Mouse (Mus musculus): ENCODE measurements around the gene Phf13.
"Not testable (repeated sequence)": the region's sequence is repeated elsewhere in the genome, so short reads cannot be mapped to it uniquely, and the experiment has no call there.

Phf13 gene

DNA sequence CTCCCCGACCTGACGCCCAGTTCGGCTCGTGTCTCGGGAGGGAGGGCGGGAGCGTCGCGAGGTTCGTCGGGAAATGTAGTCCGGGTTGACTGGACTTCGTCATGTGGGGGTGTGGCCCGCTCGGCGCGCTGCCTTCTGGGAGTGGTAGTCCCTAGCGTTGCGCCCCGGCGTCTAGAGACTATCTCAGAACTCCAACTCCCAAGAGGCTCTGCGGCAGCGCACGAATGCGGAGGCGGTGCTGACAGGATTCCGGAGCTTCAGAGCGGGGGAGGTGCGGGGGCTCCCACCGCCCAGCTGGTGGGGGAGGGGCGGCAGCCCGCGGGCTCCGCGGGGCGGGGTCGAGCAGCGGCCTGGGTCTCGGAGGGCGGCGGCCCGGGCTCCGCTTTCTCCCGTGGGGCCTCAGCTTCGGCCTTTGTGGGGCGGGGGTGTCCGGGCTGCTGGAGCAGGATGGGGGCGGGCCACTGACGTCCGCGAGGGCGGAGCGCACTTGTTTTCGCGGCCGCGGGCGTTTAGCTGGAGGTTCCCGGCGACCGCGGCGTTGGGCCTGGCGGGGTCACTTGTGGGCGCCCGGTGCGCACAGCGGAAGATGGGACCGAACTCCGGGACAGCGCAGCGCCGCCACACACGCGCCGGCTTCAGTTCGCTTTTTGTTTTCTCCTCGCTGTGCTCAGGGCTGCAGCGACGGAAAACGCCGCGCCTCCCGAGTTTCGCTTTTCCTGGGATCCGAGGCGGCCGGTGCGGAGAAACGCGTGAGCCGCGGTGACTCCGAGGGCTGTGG, at the start of gene Phf13:
Gene Phf13, minus strand, starts transcription at position 86 of the 778 bp plus-strand sequence.
- DNase-seq (ENCODE audit: low read depth, low spot score), result peak; percentile 98

DNA sequence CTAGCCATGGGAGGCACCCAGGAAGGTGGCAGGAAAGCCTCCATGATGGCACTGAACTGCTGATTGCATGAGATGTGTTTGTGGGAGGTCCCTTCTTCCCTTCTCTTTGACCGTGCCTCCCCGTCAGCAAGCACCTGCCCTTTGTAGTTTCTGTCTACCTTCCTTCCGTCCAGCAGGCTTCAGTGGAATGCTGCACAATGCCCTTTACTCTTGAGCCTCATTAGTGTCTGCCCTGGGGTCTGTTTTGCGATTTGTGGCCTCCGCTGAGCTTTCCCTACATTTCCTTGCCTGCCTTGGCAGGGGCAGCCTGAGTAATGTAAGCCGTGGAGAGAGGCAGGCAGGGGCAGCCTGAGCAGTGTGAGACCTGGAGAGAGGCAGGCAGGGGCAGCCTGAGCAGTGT, 48.6 kb upstream of the Phf13 start:
- DNase-seq (ENCODE audit: low read depth, low spot score), result no peak

DNA sequence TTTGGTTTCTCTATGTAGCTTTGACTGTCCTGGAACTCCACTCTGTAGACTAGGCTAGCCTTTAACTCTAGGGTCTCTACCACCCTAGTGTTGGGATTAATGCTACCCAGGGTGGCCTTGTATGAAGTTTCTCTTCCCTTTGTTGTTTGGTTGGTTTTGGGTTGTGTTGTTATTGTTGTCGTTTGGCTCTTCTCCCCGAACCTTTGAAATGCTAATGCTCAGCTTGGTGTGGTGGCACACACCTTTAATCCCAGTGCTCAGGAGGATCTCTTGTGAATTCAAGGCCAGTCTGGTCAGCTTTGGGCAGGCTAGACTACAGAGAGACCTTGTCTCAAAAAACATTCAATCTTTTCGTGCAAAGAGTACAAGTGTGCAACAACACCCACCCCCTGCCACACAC, 47.1 kb upstream of the Phf13 start:
- no peak for DNase-seq (ENCODE audit: low read depth, low spot score)

DNA sequence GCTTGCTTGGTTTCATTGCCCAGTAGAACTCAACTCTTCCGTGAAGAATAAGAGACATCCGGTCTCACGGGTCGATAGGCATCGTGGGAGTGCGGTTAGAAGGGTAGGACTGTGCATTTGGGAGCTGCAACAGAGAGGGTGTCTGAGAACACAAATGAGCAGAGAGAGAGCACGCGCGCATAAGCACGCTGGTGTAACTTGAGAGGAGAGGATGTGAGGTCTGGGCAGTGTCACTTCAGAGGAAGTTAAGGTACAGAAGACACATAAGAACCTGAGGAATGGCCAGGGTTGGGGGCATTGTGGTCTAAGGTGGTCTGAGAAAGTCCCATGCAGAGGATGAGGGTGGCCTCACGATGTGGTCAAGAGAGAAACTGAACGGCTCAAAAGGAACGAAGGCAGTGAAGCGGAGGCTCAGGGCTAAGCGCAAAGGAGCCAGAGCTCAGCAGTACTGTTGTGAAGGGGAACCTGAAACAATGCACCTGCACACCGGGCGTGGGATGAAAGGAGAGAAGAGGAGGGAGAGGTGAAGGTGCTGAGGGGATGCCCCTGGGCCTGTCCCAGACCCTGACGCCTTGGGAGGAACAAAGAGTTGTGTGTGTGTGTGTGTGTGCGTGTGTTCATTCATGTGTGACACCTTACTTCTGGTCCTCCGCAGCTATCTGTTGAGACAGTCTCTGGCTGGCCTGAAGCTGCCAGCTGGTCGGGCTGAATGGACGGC, 46.0 kb upstream of the Phf13 start:
- DNase-seq (ENCODE audit: low read depth, low spot score), result no peak

- DNase-seq (ENCODE audit: low read depth, low spot score), result no peak
Observed at GRCm38 (mm10) chr4:152039831-152040310, 43.8 kb upstream of the Phf13 start.

DNA sequence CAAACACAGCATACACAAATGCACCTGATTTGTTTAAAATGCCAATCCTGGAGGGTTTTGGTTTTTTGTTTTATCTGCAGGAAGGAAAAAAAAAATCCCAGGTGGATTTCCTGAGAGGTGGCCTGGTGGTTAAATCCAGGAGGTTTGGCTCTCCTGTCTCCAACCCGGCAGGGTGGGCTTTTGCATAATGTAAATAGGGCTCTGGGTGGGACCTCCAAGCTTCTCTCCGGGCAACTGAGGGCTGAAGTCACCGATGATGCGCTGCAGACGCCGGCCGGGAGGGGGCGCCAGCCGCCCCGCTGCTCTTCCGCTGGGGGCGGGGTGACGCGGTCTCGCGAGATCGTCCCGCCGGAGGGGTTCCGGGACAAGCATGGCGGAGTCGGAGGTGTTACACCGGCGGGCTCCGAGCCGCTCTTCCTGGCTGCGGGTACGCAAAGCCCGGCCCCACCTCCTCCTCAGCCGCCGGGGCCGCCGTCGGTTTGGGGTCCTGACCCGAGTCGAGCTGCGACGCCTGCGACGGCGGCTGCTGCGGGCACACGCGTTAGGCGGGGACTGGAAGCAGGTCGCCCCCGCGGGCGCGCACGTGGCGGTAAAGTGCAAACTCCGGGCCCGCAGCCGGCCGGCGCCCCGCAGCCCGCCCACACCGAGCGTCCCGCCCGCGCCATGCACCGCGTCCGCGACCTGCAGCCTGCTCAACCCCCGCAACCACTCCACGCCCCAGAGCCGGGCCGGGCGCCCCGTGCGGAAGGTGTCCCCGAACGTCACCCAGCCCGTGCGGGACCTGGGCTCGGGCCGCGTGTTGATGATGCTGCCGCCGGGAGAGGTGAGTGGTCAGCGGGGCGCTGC, 43.1 kb upstream of the Phf13 start, which contains the start of gene Nol9:
Gene Nol9, plus strand, starts transcription at position 337 of the 846 bp plus-strand sequence.
- DNase-seq (ENCODE audit: low read depth, low spot score), result peak; percentile 72

- DNase-seq (ENCODE audit: low read depth, low spot score), result no peak
Observed at GRCm38 (mm10) chr4:152038225-152038984, 42.3 kb upstream of the Phf13 start, which contains the start of gene Tas1r1. Gene Tas1r1 (minus strand): TSS chr4:152038568.

DNA sequence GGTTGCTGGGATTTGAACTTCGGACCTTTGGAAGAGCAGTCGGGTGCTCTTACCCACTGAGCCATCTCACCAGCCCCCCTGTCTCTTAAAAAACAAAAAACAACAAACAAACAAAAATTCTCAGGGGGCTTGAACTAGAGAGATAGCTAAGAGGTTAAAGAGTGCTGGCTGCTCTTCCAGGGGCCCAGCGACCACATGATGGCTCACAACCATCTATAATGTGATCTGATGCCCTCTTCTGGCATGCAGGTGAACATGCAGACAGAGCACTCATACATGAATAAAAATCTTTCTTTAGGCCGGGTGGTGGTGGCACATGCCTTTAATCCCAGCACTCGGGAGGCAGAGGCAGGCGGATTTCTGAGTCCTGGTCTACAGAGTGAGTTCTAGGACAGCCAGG, 40.4 kb upstream of the Phf13 start:
- not testable (repeated sequence) for DNase-seq (ENCODE audit: low read depth, low spot score)

DNA sequence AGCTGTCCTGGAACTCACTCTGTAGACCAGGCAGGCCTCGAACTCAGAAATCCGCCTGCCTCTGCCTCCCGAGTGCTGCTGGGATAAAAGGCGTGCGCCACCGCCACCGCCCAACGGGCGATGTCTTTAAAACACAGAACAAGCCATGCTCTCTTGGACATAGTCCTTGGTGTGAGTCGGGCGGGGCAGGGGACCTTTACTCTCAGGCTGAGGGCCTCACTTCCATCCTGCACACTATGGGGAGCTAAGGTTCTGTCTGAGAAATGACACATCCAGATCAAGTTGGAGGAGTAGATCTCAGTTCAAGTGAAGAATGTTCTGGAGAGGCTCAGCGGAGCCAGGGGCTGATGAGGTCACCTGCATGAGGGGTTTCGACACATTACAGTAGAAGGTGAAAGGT, 36.9 kb upstream of the Phf13 start:
- no peak for DNase-seq (ENCODE audit: low read depth, low spot score)

GRCm38 (mm10) chr4:152029997-152030396, 33.9 kb upstream of the Phf13 start:
- DNase-seq (ENCODE audit: low read depth, low spot score), result no peak

DNA sequence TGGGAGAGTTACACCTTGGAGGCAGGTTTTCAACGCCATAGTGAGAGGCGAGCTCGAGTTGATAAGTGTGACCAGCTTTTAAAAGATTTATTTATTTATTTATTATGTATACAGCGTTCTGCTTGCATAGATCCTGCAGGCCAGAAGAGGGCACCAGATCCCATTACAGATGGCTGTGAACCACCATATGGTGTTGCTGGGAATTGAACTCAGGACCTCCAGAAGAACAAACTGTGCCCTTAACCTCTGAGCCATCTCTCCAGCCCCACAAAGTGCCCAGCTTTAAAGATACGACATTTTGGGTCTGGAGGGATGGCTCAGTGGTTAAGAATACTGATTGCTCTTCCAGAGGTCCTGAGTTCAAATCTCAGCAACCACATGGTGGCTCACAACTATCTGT, 33.0 kb upstream of the Phf13 start:
- DNase-seq (ENCODE audit: low read depth, low spot score), result no peak

GRCm38 (mm10) chr4:152028456-152028855, 32.4 kb upstream of the Phf13 start:
- no peak for DNase-seq (ENCODE audit: low read depth, low spot score)

DNA sequence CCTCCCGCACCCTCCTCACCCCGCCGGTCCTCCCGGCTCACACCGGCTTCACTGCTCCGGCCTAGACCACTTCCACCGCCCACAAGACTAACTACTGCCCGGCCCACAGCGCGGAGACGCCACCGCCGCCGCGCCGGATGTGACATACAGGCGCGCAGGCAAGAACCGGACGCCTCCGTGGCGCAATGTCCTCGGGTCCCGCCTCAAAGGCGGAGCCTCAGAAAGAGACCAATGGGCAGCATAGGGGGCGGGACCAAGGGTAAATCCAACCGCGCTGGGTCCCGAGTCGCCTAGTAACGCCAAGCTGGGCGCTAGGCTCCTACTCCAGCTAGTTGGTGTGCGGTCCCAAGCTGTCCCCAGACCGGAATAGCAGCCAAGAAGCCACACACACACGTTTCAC, 31.5 kb upstream of the Phf13 start, which contains the start of gene Zbtb48:
Gene Zbtb48, minus strand, starts transcription at position 148 of the 400 bp plus-strand sequence.
- peak; percentile 92 for DNase-seq (ENCODE audit: low read depth, low spot score)

GRCm38 (mm10) chr4:152026751-152027508, 30.9 kb upstream of the Phf13 start:
- DNase-seq (ENCODE audit: low read depth, low spot score), result no peak

DNA sequence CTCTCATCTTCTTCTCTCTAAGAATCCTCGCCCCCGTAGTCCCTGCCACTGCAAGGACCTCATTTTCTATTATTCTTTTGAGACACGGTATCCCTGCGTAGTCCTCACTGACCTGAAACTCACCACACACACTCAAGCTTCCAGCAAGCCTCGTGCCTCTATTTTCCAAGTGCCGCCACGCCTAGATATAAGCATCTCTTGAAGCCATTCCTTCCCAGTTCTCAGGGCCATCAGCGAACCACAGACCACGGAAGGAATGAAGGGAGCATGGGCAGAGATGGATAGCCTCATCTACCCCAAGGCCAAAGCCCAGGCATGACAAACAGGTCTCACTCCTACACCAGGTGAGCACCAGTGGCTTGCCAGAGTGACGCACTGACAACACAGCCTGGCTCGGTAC, 28.5 kb upstream of the Phf13 start:
- DNase-seq (ENCODE audit: low read depth, low spot score), result no peak

- no peak for DNase-seq (ENCODE audit: low read depth, low spot score)
Observed at GRCm38 (mm10) chr4:152022506-152022905, 26.4 kb upstream of the Phf13 start.

GRCm38 (mm10) chr4:152021568-152022097, 25.6 kb upstream of the Phf13 start:
- no peak for DNase-seq (ENCODE audit: low read depth, low spot score)

- no peak for DNase-seq (ENCODE audit: low read depth, low spot score)
Observed at GRCm38 (mm10) chr4:152020024-152020423, 24.0 kb upstream of the Phf13 start.

DNA sequence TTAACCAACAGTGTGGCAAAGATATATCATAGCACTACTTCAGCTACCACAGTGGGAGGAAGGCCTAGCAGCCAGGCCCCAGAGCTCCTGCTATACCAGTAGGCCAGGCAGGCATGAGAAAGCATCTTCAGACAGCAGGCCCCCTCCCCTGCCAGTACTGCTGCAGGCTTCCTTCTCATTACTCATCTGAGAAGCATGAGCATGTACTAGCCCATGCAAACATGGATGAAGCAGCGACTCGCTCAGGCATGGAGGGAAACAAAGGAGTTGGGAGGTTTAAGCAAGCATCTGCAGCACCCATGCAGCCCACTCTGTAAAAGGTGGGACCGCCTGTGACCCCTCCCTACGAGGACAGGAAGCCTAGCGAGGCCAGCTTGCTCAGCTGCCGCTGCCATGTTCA, 23.0 kb upstream of the Phf13 start:
- no peak for DNase-seq (ENCODE audit: low read depth, low spot score)
